Mouse (Mus musculus) forebrain, embryonic 16.5 days (tissue): ENCODE measurements around the gene Atp9a. TPM values are rescaled to one million over a fixed set of nuclear protein-coding genes. Genes with fewer than 3 reads are reported as not detected.

Source experiments
- ATAC-seq: fragments of 200-750 bp; cut with Nextera tagmentation; 2 replicates; pipeline ENCODE4 v1.8.0; 2017; ENCODE audit warnings: mild to moderate bottlenecking, moderate library complexity
- H3K27ac ChIP-seq: fragments of 300-500 bp; sonication (generic); 2 replicates; pipeline ENCODE4 v1.5.1; 2014; ENCODE audit warnings: low read length, control low read depth
- H3K27me3 ChIP-seq: fragments of 300-500 bp; sonication (generic); replicated peaks from 2 replicates; pipeline ENCODE4 v1.6.1; 2014; ENCODE audit warnings: low read length; ENCODE audit not compliant: control insufficient read depth, insufficient read depth
- H3K36me3 ChIP-seq: fragments of 300-500 bp; sonication (generic); 2 replicates; pipeline ENCODE4 v1.6.1; 2014; ENCODE audit not compliant: control insufficient read depth, insufficient read depth
- H3K4me1 ChIP-seq: fragments of 300-500 bp; sonication (generic); replicated peaks from 2 replicates; pipeline ENCODE4 v1.6.1; 2014; ENCODE audit warnings: low read length; ENCODE audit not compliant: control insufficient read depth, insufficient read depth
- H3K4me2 ChIP-seq: fragments of 300-500 bp; sonication (generic); 2 replicates; pipeline ENCODE4 v1.6.1; 2014; ENCODE audit warnings: mild to moderate bottlenecking, low read length, control low read depth
- H3K4me3 ChIP-seq: fragments of 300-500 bp; sonication (generic); replicated peaks from 2 replicates; pipeline ENCODE4 v1.5.1; 2014; ENCODE audit warnings: mild to moderate bottlenecking, low read length, control low read depth
- H3K9ac ChIP-seq: fragments of 300-500 bp; sonication (generic); replicated peaks from 2 replicates; pipeline ENCODE4 v1.6.1; 2014; ENCODE audit warnings: low read depth, low read length, control low read depth
- H3K9me3 ChIP-seq: fragments of 300-500 bp; sonication (generic); 2 replicates; pipeline ENCODE4 v1.6.1; 2016; ENCODE audit warnings: low read length; ENCODE audit not compliant: control insufficient read depth
- WGBS: fragments of 180-500 bp; shearing (Covaris S2); extraction: QIAGEN DNeasy Blood & Tissue Kit; methylation state at CpG from one replicate; pipeline ENCODE4 v1.1.7; 2014; 5-methylcytosine and 5-hydroxymethylcytosine counted together
- polyA plus RNA-seq: library from polyadenylated mRNA; unstranded; fragments of >200 nt; fragmentation: Nextera tagmentation; extraction: Ambion mirVana; gene quantifications from 2 replicates; pipeline ENCODE4 v1.2.1, GENCODE M21; 2015

Gene Atp9a
- polyA plus RNA-seq, result 53.9 and 60.4 TPM in 2 replicates

GRCm38 (mm10) chr2:168742059-168742627, at the start of gene Atp9a:
Gene Atp9a, minus strand, starts transcription at chr2:168742409.
- H3K4me1 ChIP-seq, result peaks cover 8% of the 10 kb centered on the region
- no peaks in the 10 kb centered on the region for H3K9me3 ChIP-seq
- ATAC-seq, result peak; percentile 68
- WGBS, result 9% methylated on average over 19 of the region's 33 CpGs
- H3K36me3 ChIP-seq, result no peaks in the 10 kb centered on the region
- H3K4me3 ChIP-seq, result peak within 1 kb of the TSS; percentile 93
- H3K9ac ChIP-seq, result peak within 1 kb of the TSS; percentile 99
- peak within 1 kb of the TSS; percentile 95 for H3K27ac ChIP-seq
- peak within 1 kb of the TSS; percentile 60 for H3K4me2 ChIP-seq
- H3K27me3 ChIP-seq, result no peaks in the 10 kb centered on the region

GRCm38 (mm10) chr2:168791115-168791802, 49.0 kb upstream of the Atp9a start:
- no peak overlapping the region for H3K4me2 ChIP-seq
- no peaks in the 10 kb centered on the region for H3K36me3 ChIP-seq
- no peak overlapping the region for H3K27ac ChIP-seq
- no peak overlapping the region for H3K4me3 ChIP-seq
- no peaks in the 10 kb centered on the region for H3K27me3 ChIP-seq
- no peak overlapping the region for H3K9ac ChIP-seq
- no peaks in the 10 kb centered on the region for H3K4me1 ChIP-seq
- H3K9me3 ChIP-seq, result no peaks in the 10 kb centered on the region
- WGBS, result 57% methylated on average over 4 of the region's 4 CpGs
- ATAC-seq, result no peak

GRCm38 (mm10) chr2:168786174-168786573, 44.0 kb upstream of the Atp9a start:
- Histone ChIP-seq H3K4me3 (no peak overlapping the region), H3K4me2 (no peak overlapping the region), H3K27ac (no peak overlapping the region), H3K9ac (no peak overlapping the region), H3K9me3 (no peaks in the 10 kb centered on the region), H3K27me3 (no peaks in the 10 kb centered on the region), H3K36me3 (no peaks in the 10 kb centered on the region), H3K4me1 (no peaks in the 10 kb centered on the region)
- no peak for ATAC-seq
- 94% methylated on average over 9 of the region's 9 CpGs for WGBS

- H3K36me3 ChIP-seq, result no peaks in the 10 kb centered on the region
- H3K27ac ChIP-seq, result no peak overlapping the region
- H3K4me2 ChIP-seq, result no peak overlapping the region
- ATAC-seq, result no peak
- no peaks in the 10 kb centered on the region for H3K27me3 ChIP-seq
- no peak overlapping the region for H3K4me3 ChIP-seq
- 43% methylated on average over 9 of the region's 9 CpGs for WGBS
- H3K4me1 ChIP-seq, result peaks cover 5% of the 10 kb centered on the region; the same call in 1 of the 2 replicates
- no peak overlapping the region for H3K9ac ChIP-seq
- no peaks in the 10 kb centered on the region for H3K9me3 ChIP-seq
These were observed 38.4 kb upstream of the Atp9a start for GRCm38 (mm10) chr2:168780596-168780995.

GRCm38 (mm10) chr2:168780024-168780423, 37.8 kb upstream of the Atp9a start:
- Histone ChIP-seq H3K4me1 (peaks cover 5% of the 10 kb centered on the region; the same call in 1 of the 2 replicates), H3K27me3 (no peaks in the 10 kb centered on the region), H3K36me3 (no peaks in the 10 kb centered on the region), H3K4me3 (no peak overlapping the region), H3K9me3 (no peaks in the 10 kb centered on the region), H3K4me2 (no peak overlapping the region), H3K27ac (no peak overlapping the region), H3K9ac (no peak overlapping the region)
- 12% methylated on average over 9 of the region's 9 CpGs for WGBS
- no peak for ATAC-seq

- H3K27me3 ChIP-seq, result no peaks in the 10 kb centered on the region
These were observed 35.3 kb upstream of the Atp9a start for GRCm38 (mm10) chr2:168777481-168777880.

GRCm38 (mm10) chr2:168776238-168776637, 34.0 kb upstream of the Atp9a start:
- no peaks in the 10 kb centered on the region for H3K27me3 ChIP-seq
- no peak overlapping the region for H3K4me2 ChIP-seq
- H3K9ac ChIP-seq, result no peak overlapping the region
- 81% methylated on average over 3 of the region's 3 CpGs for WGBS
- peaks cover 5% of the 10 kb centered on the region; the same call in 1 of the 2 replicates for H3K4me1 ChIP-seq
- no peaks in the 10 kb centered on the region for H3K36me3 ChIP-seq
- H3K4me3 ChIP-seq, result no peak overlapping the region
- no peak for ATAC-seq
- H3K9me3 ChIP-seq, result no peaks in the 10 kb centered on the region
- no peak overlapping the region for H3K27ac ChIP-seq

More at GRCm38 (mm10) chr2:168777481-168777880, 35.3 kb upstream of the Atp9a start:
- H3K27ac ChIP-seq, result no peak overlapping the region
- no peak for ATAC-seq
- no peaks in the 10 kb centered on the region for H3K36me3 ChIP-seq
- H3K9me3 ChIP-seq, result no peaks in the 10 kb centered on the region
- no peak overlapping the region for H3K4me3 ChIP-seq
- H3K4me2 ChIP-seq, result no peak overlapping the region
- no peak overlapping the region for H3K9ac ChIP-seq
- H3K4me1 ChIP-seq, result peaks cover 5% of the 10 kb centered on the region; the same call in 1 of the 2 replicates

DNA sequence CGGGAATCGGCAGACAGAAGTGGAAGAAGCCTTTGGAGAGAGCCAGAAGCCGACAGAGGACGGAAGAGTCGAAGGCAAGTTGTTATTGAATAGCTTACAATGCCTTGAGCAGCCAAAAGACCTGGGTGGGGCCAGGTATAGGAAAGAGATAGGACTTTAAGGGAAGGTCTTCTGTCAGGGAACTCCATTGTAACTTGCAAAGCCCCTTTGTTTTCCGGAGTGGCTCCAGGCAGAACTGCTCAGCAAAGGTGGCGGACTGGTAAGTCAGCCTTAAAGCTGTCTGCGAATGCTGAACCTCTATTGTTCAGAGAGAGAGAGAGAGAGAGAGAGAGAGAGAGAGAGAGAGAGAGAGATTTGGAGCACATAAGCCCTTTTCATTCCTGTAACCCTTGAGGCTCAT, 27.1 kb upstream of the Atp9a start:
- Histone ChIP-seq H3K4me3 (no peak overlapping the region), H3K9me3 (no peaks in the 10 kb centered on the region), H3K36me3 (no peaks in the 10 kb centered on the region), H3K27me3 (peaks cover 37% of the 10 kb centered on the region), H3K4me1 (peaks cover 26% of the 10 kb centered on the region), H3K9ac (no peak overlapping the region), H3K4me2 (no peak overlapping the region), H3K27ac (no peak overlapping the region)
- WGBS, result 25% methylated on average over 8 of the region's 8 CpGs
- ATAC-seq, result no peak

DNA sequence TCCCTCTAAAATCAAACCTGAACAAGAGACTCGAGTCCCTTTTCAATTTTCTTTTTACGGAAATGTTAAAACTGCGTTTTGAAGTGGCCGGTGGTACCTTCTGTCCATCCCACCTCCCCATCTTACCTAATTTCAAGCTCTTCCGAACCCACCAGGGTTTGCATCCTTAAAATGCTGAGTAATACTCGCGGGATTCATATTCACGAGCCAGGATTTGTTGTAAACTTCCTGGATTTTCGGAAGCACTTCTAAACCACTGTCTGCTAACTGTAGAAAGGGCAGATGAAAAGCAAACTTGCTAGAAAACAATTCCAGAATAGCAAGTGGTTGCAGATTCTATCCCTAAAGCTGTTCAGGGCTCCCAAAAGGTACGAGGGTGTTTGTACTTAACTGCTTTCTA, 25.4 kb upstream of the Atp9a start, which contains the start of gene Sall4:
Sall4 (minus strand) TSS at position 362 of the 400 bp plus-strand sequence.
- H3K4me1 ChIP-seq, result peaks cover 34% of the 10 kb centered on the region
- peaks cover 47% of the 10 kb centered on the region for H3K27me3 ChIP-seq
- H3K9me3 ChIP-seq, result no peaks in the 10 kb centered on the region
- H3K27ac ChIP-seq, result no peak within 1 kb of the TSS
- WGBS, result 14% methylated on average over 10 of the region's 10 CpGs
- peak within 1 kb of the TSS; percentile 84 for H3K4me2 ChIP-seq
- H3K36me3 ChIP-seq, result no peaks in the 10 kb centered on the region
- peak within 1 kb of the TSS; percentile 48 for H3K9ac ChIP-seq
- H3K4me3 ChIP-seq, result peak within 1 kb of the TSS; percentile 47
- ATAC-seq, result no peak
